Mouse (Mus musculus): ENCODE measurements around the gene Fem1a. TPM values are rescaled to one million over a fixed set of nuclear protein-coding genes. Genes with fewer than 3 reads are reported as not detected.

Fem1a gene
- polyA plus RNA-seq, 1 experiment from 2014 or later = 5.7 TPM

- H3K4me1 ChIP-seq (replicated peaks) = peaks cover 44% of the 10 kb centered on the region
- peak overlapping the region; percentile 50 for H3K4me3 ChIP-seq (replicated peaks)
- H3K27ac ChIP-seq (replicated peaks) = peak overlapping the region; percentile 75
- H3K4me2 ChIP-seq = peak overlapping the region; percentile 74
- ATAC-seq (ENCODE audit: insufficient read depth) = peak; percentile 63
- 15% methylated on average over 12 of the region's 12 CpGs for WGBS (ENCODE audit: insufficient replicate concordance)
- no peaks in the 10 kb centered on the region for H3K9me3 ChIP-seq (replicated peaks)
- H3K27me3 ChIP-seq = no peaks in the 10 kb centered on the region
- H3K36me3 ChIP-seq (replicated peaks) = peaks cover 44% of the 10 kb centered on the region
- H3K9ac ChIP-seq = peak overlapping the region; percentile 51
Measured at GRCm38 (mm10) chr17:56269153-56269630, 12.6 kb downstream of the Fem1a start.

- peak overlapping the region; percentile 50 for H3K4me3 ChIP-seq (replicated peaks)
- peak overlapping the region; percentile 75 for H3K27ac ChIP-seq (replicated peaks)
- H3K4me2 ChIP-seq = peak overlapping the region; percentile 74
- no peak for ATAC-seq (ENCODE audit: insufficient read depth)
- H3K36me3 ChIP-seq (replicated peaks) = peaks cover 47% of the 10 kb centered on the region
- H3K9me3 ChIP-seq (replicated peaks) = no peaks in the 10 kb centered on the region
- H3K4me1 ChIP-seq (replicated peaks) = peaks cover 46% of the 10 kb centered on the region
- no peaks in the 10 kb centered on the region for H3K27me3 ChIP-seq
- H3K9ac ChIP-seq = peak overlapping the region; percentile 51
- 55% methylated on average over 3 of the region's 3 CpGs for WGBS (ENCODE audit: insufficient replicate concordance)
Measured at GRCm38 (mm10) chr17:56269741-56270140, 13.1 kb downstream of the Fem1a start.

- H3K4me3 ChIP-seq (replicated peaks) = no peak overlapping the region
- H3K9ac ChIP-seq = no peak overlapping the region
- H3K9me3 ChIP-seq (replicated peaks) = no peaks in the 10 kb centered on the region
- no peak overlapping the region for H3K4me2 ChIP-seq
- WGBS (ENCODE audit: insufficient replicate concordance) = 76% methylated on average over 12 of the region's 12 CpGs
- H3K27me3 ChIP-seq = no peaks in the 10 kb centered on the region
- peaks cover 47% of the 10 kb centered on the region for H3K36me3 ChIP-seq (replicated peaks)
- no peak for ATAC-seq (ENCODE audit: insufficient read depth)
- no peak overlapping the region for H3K27ac ChIP-seq (replicated peaks)
- peaks cover 52% of the 10 kb centered on the region for H3K4me1 ChIP-seq (replicated peaks)
Measured at GRCm38 (mm10) chr17:56271609-56272253, 15.1 kb downstream of the Fem1a start.

GRCm38 (mm10) chr17:56272644-56273043 lies 16.0 kb downstream of the Fem1a start:
- Histone ChIP-seq H3K27me3 (no peaks in the 10 kb centered on the region), H3K4me3 (replicated peaks) (no peak overlapping the region), H3K9me3 (replicated peaks) (no peaks in the 10 kb centered on the region), H3K4me2 (no peak overlapping the region), H3K27ac (replicated peaks) (no peak overlapping the region), H3K4me1 (replicated peaks) (peaks cover 60% of the 10 kb centered on the region), H3K36me3 (replicated peaks) (peaks cover 47% of the 10 kb centered on the region), H3K9ac (no peak overlapping the region)
- no peak for ATAC-seq (ENCODE audit: insufficient read depth)
- WGBS (ENCODE audit: insufficient replicate concordance) = 65% methylated on average over 3 of the region's 3 CpGs

GRCm38 (mm10) chr17:56273482-56273881 lies 16.9 kb downstream of the Fem1a start:
- Histone ChIP-seq H3K27me3 (no peaks in the 10 kb centered on the region), H3K4me2 (no peak overlapping the region; the same call in 1 of the 2 replicates), H3K9me3 (replicated peaks) (no peaks in the 10 kb centered on the region), H3K4me1 (replicated peaks) (peaks cover 69% of the 10 kb centered on the region), H3K36me3 (replicated peaks) (peaks cover 47% of the 10 kb centered on the region), H3K4me3 (replicated peaks) (no peak overlapping the region), H3K9ac (0 out of 2 replicates have a peak overlapping the region, but pooled peaks have one; percentile 16), H3K27ac (replicated peaks) (peak overlapping the region; percentile 51; the same call in 1 of the 2 replicates)
- ATAC-seq (ENCODE audit: insufficient read depth) = no peak
- 79% methylated on average over 7 of the region's 7 CpGs for WGBS (ENCODE audit: insufficient replicate concordance)

- no peaks in the 10 kb centered on the region for H3K9me3 ChIP-seq (replicated peaks)
- no peak for ATAC-seq (ENCODE audit: insufficient read depth)
- no peak overlapping the region; the same call in 1 of the 2 replicates for H3K4me2 ChIP-seq
- H3K27ac ChIP-seq (replicated peaks) = peak overlapping the region; percentile 61
- 69% methylated on average over 5 of the region's 5 CpGs for WGBS (ENCODE audit: insufficient replicate concordance)
- no peaks in the 10 kb centered on the region for H3K27me3 ChIP-seq
- H3K4me1 ChIP-seq (replicated peaks) = peaks cover 71% of the 10 kb centered on the region
- no peak overlapping the region for H3K4me3 ChIP-seq (replicated peaks)
- H3K9ac ChIP-seq = no peak overlapping the region
- H3K36me3 ChIP-seq (replicated peaks) = peaks cover 52% of the 10 kb centered on the region
Measured at GRCm38 (mm10) chr17:56273986-56274385, 17.4 kb downstream of the Fem1a start.

GRCm38 (mm10) chr17:56275842-56276480 lies 19.4 kb downstream of the Fem1a start:
- Histone ChIP-seq H3K36me3 (replicated peaks) (peaks cover 52% of the 10 kb centered on the region), H3K4me1 (replicated peaks) (peaks cover 73% of the 10 kb centered on the region), H3K9ac (peak overlapping the region; percentile 83), H3K27me3 (no peaks in the 10 kb centered on the region), H3K4me3 (replicated peaks) (peak overlapping the region; percentile 72), H3K9me3 (replicated peaks) (no peaks in the 10 kb centered on the region), H3K4me2 (peak overlapping the region; percentile 83), H3K27ac (replicated peaks) (peak overlapping the region; percentile 87)
- 11% methylated on average over 5 of the region's 5 CpGs for WGBS (ENCODE audit: insufficient replicate concordance)
- ATAC-seq (ENCODE audit: insufficient read depth) = peak; percentile 35

- peak; percentile 89 for ATAC-seq (ENCODE audit: insufficient read depth)
- WGBS (ENCODE audit: insufficient replicate concordance) = 4% methylated on average over 20 of the region's 21 CpGs
Measured at GRCm38 (mm10) chr17:56276643-56277566, 20.3 kb downstream of the Fem1a start, which contains the start of gene Ticam1. Gene Ticam1 (minus strand): TSS chr17:56276786.

GRCm38 (mm10) chr17:56277567-56277893 lies 20.9 kb downstream of the Fem1a start:
- no peak for ATAC-seq (ENCODE audit: insufficient read depth)
- 28% methylated on average over 2 of the region's 2 CpGs for WGBS (ENCODE audit: insufficient replicate concordance)
- Histone ChIP-seq H3K9me3 (replicated peaks) (no peaks in the 10 kb centered on the region), H3K9ac (peak overlapping the region; percentile 25; the same call in 1 of the 2 replicates), H3K27me3 (no peaks in the 10 kb centered on the region), H3K27ac (replicated peaks) (peak overlapping the region; percentile 87), H3K4me1 (replicated peaks) (peaks cover 83% of the 10 kb centered on the region), H3K4me3 (replicated peaks) (peak overlapping the region; percentile 72), H3K4me2 (peak overlapping the region; percentile 83), H3K36me3 (replicated peaks) (peaks cover 46% of the 10 kb centered on the region)

More at GRCm38 (mm10) chr17:56276643-56277566, 20.3 kb downstream of the Fem1a start, which contains the start of gene Ticam1:
- Histone ChIP-seq H3K9ac (peak within 1 kb of the TSS; percentile 83), H3K36me3 (replicated peaks) (peaks cover 52% of the 10 kb centered on the region), H3K9me3 (replicated peaks) (no peaks in the 10 kb centered on the region), H3K4me2 (peak within 1 kb of the TSS; percentile 83), H3K27me3 (no peaks in the 10 kb centered on the region), H3K4me1 (replicated peaks) (peaks cover 83% of the 10 kb centered on the region), H3K27ac (replicated peaks) (peak within 1 kb of the TSS; percentile 87), H3K4me3 (replicated peaks) (peak within 1 kb of the TSS; percentile 72)

- Histone ChIP-seq H3K9me3 (replicated peaks) (no peaks in the 10 kb centered on the region), H3K4me2 (no peak overlapping the region), H3K36me3 (replicated peaks) (peaks cover 47% of the 10 kb centered on the region), H3K9ac (no peak overlapping the region), H3K27me3 (no peaks in the 10 kb centered on the region), H3K4me3 (replicated peaks) (no peak overlapping the region), H3K27ac (replicated peaks) (0 out of 2 replicates have a peak overlapping the region, but pooled peaks have one; percentile 87), H3K4me1 (replicated peaks) (peaks cover 83% of the 10 kb centered on the region)
- ATAC-seq (ENCODE audit: insufficient read depth) = no peak
- 85% methylated on average over 5 of the region's 5 CpGs for WGBS (ENCODE audit: insufficient replicate concordance)
Measured at GRCm38 (mm10) chr17:56278340-56278739, 21.7 kb downstream of the Fem1a start.

Data from liver, embryonic 15.5 days (tissue).